Mouse (Mus musculus): ENCODE measurements around the gene Mfrp. TPM values are rescaled to one million over a fixed set of nuclear protein-coding genes. Genes with fewer than 3 reads are reported as not detected.

The Mfrp gene
- not detected in 2 replicates for polyA plus RNA-seq (2012; ENCODE audit: low replicate concordance)

DNA sequence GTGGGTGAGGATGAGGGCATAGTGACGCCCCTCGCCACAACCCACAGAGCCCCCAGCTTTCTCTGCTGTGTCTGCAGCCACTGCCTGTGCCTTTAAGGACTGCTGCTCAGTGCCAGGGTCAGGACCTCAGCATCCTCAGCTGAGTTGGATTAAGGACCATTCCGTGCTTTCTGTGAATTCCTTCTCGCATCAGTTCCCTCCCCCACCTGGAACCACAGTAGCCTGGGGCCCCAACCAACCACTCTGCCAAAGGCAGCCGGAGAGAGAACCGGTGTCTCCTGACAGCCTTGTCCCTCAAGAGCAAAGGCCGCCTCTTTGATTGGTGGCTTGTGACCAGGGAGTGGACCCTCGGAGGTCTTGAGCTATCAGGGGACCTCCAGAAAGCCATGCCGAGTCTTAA, at the start of gene Mfrp:
Gene Mfrp (plus strand): TSS at position 240 of the 400 bp plus-strand sequence.

DNA sequence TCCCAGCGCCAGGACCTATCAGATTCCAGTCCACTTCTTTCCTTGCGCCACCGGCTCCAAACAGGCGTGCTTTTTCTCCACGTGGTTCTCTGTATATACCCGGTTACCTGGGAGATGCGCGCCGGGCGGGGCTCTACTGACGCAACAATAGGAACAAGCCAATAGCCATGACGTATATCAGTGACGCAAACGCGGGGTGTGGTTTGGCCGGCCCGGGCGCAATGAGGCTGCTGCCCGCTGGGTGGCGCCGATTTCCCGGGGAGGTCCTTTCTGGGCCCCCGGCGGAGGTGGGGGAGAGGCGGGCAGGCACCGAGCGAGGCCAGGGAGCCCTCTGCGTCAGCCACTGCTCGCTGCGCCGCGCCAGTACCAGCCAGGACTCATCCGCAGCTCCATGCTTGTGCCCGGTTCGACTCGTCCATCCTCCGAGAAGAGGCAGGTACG, 34.7 kb upstream of the Mfrp start, which contains the start of gene Usp2:
Gene Usp2 (plus strand): TSS at position 237 of the 441 bp plus-strand sequence.

DNA sequence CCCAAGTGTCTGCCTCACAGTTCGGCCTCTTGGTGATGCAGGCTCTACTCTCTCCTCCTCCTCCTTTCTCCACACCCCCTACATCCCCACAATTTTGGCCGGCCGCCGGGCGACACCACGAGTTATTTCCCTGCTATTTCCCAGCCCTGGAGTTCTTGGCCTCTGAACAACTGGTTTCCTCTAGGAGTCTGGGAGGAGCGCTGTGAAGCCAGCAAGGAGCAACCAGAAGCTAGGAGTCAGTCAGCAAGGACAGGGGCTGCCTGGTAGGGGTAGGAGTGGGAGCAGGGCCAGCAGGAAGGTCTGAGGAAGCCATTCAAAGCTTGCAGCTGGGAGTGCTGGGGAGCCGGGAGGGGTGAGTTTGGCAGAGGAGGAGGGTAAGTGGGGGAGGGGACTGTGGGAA, 5.6 kb downstream of the Mfrp start, which contains the start of gene C1qtnf5:
Gene C1qtnf5 (plus strand): TSS at position 136 of the 400 bp plus-strand sequence.

DNA sequence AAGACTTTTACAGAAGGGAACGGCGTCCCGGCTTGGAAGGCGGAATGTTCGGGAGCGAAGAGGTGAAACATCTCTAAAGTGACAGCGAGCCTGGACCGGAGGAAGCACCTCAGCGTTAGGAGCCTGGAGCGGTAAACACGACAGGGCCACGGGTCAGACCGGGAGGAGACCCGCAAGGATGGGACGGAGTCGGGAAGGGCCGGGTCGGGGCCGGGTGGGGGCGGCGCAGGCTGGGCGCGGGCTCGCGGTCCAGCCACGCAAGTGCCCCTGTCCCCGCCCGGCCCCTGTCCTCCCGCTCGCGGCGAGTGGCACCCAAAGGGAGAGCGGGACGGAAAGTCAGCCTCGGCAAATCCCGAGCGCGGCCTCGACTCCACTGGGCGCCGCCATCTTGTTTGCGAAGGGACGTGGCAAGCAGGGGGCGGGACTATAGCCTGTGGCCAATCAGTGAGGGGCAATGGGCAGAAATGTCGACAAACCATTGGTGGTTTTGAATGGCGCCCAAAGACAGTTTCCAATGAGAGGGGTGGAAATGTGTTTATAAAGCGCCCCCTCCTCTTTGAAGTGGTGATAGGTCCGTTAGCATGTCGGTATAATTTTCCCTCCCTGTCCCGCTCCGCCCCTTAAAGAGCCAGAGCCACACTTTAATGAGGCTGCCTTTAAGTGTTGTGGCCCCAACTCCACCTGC, 11.7 kb downstream of the Mfrp start, which contains the start of the genes Gm49380 and Rnf26:
Gene Gm49380 (minus strand): TSS at position 396 of the 685 bp plus-strand sequence.
Gene Rnf26 (minus strand): TSS at position 413 of the 685 bp plus-strand sequence.

DNA sequence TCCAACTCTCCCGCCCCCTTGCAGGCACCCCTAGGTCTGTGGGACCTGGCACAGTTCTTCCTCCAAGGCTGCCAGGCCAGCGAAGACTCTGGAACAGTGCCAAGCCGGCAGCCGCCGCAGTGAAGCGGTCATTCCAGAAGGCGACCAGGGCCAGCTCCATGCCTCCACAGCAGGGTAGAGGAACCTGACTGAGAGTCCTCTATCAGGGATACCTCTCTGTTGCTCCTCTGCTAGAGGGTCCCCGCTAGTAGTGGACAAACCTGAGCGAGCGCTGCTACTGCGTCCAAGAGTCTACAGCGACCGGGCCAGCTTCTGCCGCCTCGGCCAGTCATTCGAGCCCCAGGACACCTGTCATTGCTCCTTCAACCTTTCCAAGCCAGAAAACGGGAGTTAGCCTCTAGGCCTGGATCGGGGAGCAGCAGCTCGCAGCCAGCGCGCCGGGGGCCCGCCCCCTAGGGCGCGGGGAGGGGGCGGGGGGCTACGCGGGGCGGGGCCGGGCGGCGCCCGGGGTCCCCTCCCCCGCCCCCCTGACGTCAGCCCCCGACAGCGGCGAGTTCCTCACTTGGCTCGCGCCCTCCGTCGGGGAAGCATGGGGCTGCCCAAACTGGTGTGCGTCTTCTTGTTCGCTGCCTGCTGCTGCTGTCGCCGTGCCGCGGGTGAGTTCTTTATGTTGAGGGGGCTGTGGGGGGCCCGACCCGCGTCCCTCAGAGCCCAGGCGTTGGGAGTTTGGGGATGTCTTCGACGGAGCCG, 32.7 kb downstream of the Mfrp start, which contains the start of gene Mcam:
Gene Mcam (plus strand): TSS at position 369 of the 750 bp plus-strand sequence.

Other genes with a start within 250 kb of the Mfrp start
- gene Thy1, start 58.3 kb upstream of the Mfrp start, polyA plus RNA-seq (2012; ENCODE audit: low replicate concordance): 6.4 and 39.0 TPM in 2 replicates
- 1.1 and 4.2 TPM in 2 replicates for gene Usp2, start 34.7 kb upstream of the Mfrp start, polyA plus RNA-seq (2012; ENCODE audit: low replicate concordance)
- 2.1 and 3.0 TPM in 2 replicates for gene C1qtnf5, start 5.5 kb downstream of the Mfrp start, polyA plus RNA-seq (2012; ENCODE audit: low replicate concordance)
- gene Gm49380, start 11.8 kb downstream of the Mfrp start, polyA plus RNA-seq (2012; ENCODE audit: low replicate concordance): not detected in 2 replicates
- 33.2 and 75.2 TPM in 2 replicates for gene Rnf26, start 11.8 kb downstream of the Mfrp start, polyA plus RNA-seq (2012; ENCODE audit: low replicate concordance)
- 0.79 and 1.2 TPM in 2 replicates for gene Mcam, start 32.7 kb downstream of the Mfrp start, polyA plus RNA-seq (2012; ENCODE audit: low replicate concordance)
- gene Cbl, start 132.3 kb downstream of the Mfrp start, polyA plus RNA-seq (2012; ENCODE audit: low replicate concordance): 11.0 and 15.0 TPM in 2 replicates
- not detected in 2 replicates for gene Ccdc153, start 138.9 kb downstream of the Mfrp start, polyA plus RNA-seq (2012; ENCODE audit: low replicate concordance)
- 0.33 and 0.35 TPM in 2 replicates for gene Pdzd3, start 149.7 kb downstream of the Mfrp start, polyA plus RNA-seq (2012; ENCODE audit: low replicate concordance)
- gene Nlrx1, start 166.9 kb downstream of the Mfrp start, polyA plus RNA-seq (2012; ENCODE audit: low replicate concordance): 3.5 and 3.6 TPM in 2 replicates
- 73.8 and 199 TPM in 2 replicates for gene Abcg4, start 186.9 kb downstream of the Mfrp start, polyA plus RNA-seq (2012; ENCODE audit: low replicate concordance)
- gene Hinfp, start 203.9 kb downstream of the Mfrp start, polyA plus RNA-seq (2012; ENCODE audit: low replicate concordance): 7.4 and 9.9 TPM in 2 replicates
- 216 and 324 TPM in 2 replicates for gene C2cd2l, start 218.6 kb downstream of the Mfrp start, polyA plus RNA-seq (2012; ENCODE audit: low replicate concordance)
- 8.4 and 13.8 TPM in 2 replicates for gene Dpagt1, start 224.3 kb downstream of the Mfrp start, polyA plus RNA-seq (2012; ENCODE audit: low replicate concordance)
- 825 and 1,471 TPM in 2 replicates for gene H2afx, start 233.0 kb downstream of the Mfrp start, polyA plus RNA-seq (2012; ENCODE audit: low replicate concordance)
- gene Hmbs, start 242.5 kb downstream of the Mfrp start, polyA plus RNA-seq (2012; ENCODE audit: low replicate concordance): 173 and 677 TPM in 2 replicates